Mouse (Mus musculus): ENCODE measurements around the gene Sppl3. TPM values are rescaled to one million over a fixed set of nuclear protein-coding genes. Genes with fewer than 3 reads are reported as not detected.

Sppl3 gene
- polyA plus RNA-seq, 1 experiment from 2014 or later, result 39.4 TPM

DNA sequence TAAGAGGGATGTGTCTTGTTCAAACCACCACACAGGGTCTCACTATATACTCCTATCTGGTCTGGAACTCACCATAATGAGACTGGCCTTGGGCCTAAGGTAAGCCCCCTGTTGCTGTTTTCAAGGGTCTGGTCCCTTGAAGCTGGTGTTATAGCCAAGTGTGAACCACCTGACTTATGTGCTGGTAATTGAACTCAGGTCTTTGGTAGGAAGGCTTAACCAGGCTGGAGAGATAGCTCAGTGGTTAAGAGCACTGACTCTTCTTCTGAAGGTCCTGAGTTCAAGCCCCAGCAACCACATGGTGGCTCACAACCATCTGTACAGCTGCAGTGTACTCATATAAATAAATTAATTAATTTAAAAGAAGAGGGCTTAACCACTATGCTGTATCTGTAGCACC is 34.0 kb upstream of the Sppl3 start:
- Histone ChIP-seq H3K9ac (ENCODE audit: low read depth, low read length) (no peak overlapping the region), H3K4me1 (replicated peaks; ENCODE audit: insufficient read depth, low read length) (no peaks in the 10 kb centered on the region), H3K4me2 (ENCODE audit: low read length) (no peak overlapping the region), H3K36me3 (ENCODE audit: insufficient read depth, low read length) (no peaks in the 10 kb centered on the region), H3K27me3 (ENCODE audit: insufficient read depth, low read length) (no peaks in the 10 kb centered on the region), H3K27ac (no peak overlapping the region), H3K9me3 (replicated peaks; ENCODE audit: low read length) (no peaks in the 10 kb centered on the region), H3K4me3 (replicated peaks; ENCODE audit: low read depth, low read length) (no peak overlapping the region)
- TF ChIP-seq CTCF (IDR thresholded peaks at IDR 0.05; ENCODE audit: low read depth), result no peak
- no peak for ATAC-seq (replicated peaks; ENCODE audit: low FRiP score, low read depth)
- no peak for DNase-seq (ENCODE audit: low spot score)

DNA sequence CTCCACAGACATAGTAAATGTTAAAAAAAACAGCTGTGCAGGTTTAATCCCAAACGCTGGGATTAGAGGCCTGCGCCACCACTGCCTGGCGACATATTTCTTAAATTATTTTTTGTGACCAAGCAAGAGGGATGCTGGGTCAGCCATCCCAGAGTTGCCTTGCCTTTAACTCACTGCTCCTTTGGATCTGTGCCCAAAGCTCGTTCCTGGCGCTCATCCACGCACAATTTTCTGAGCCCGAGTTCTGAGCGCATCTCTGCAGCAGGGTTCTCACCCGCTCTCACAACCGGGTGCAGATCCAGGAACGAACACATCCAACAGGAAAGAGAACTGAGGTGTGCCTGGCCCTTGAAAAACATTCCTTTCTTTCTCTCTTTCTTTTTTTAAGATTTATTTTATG is 32.5 kb upstream of the Sppl3 start:
- no peak for DNase-seq (ENCODE audit: low spot score)
- Histone ChIP-seq H3K27me3 (ENCODE audit: insufficient read depth, low read length) (no peaks in the 10 kb centered on the region), H3K27ac (no peak overlapping the region), H3K4me3 (replicated peaks; ENCODE audit: low read depth, low read length) (no peak overlapping the region), H3K4me1 (replicated peaks; ENCODE audit: insufficient read depth, low read length) (no peaks in the 10 kb centered on the region), H3K36me3 (ENCODE audit: insufficient read depth, low read length) (no peaks in the 10 kb centered on the region), H3K9ac (ENCODE audit: low read depth, low read length) (no peak overlapping the region), H3K9me3 (replicated peaks; ENCODE audit: low read length) (no peaks in the 10 kb centered on the region), H3K4me2 (ENCODE audit: low read length) (no peak overlapping the region)
- TF ChIP-seq CTCF (IDR thresholded peaks at IDR 0.05; ENCODE audit: low read depth), result no peak
- ATAC-seq (replicated peaks; ENCODE audit: low FRiP score, low read depth), result no peak
- WGBS, result 64% methylated on average over 11 of the region's 11 CpGs

DNA sequence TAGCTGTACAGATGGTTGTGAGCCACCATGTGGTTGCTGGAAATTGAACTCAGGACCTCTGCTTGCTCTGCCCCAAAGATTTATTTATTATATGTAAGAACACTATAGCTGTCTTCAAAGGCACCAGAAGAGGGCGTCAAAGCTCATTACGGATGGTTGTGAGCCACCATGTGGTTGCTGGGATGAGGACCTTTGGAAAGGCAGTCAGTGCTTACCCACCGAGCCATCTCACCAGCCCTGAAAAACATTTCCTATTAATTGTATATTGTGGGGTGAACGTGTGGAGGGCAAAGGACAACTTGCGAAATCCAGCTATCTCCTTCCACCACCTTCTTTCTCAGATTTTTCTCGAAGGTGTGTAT is 32.1 kb upstream of the Sppl3 start:
- Histone ChIP-seq H3K36me3 (ENCODE audit: insufficient read depth, low read length) (no peaks in the 10 kb centered on the region), H3K4me1 (replicated peaks; ENCODE audit: insufficient read depth, low read length) (no peaks in the 10 kb centered on the region), H3K4me2 (ENCODE audit: low read length) (peak overlapping the region; percentile 70), H3K9me3 (replicated peaks; ENCODE audit: low read length) (no peaks in the 10 kb centered on the region), H3K27ac (no peak overlapping the region), H3K27me3 (ENCODE audit: insufficient read depth, low read length) (no peaks in the 10 kb centered on the region), H3K9ac (ENCODE audit: low read depth, low read length) (no peak overlapping the region), H3K4me3 (replicated peaks; ENCODE audit: low read depth, low read length) (no peak overlapping the region)
- DNase-seq (ENCODE audit: low spot score) (peak; percentile 61), ATAC-seq (replicated peaks; ENCODE audit: low FRiP score, low read depth) (peak; percentile 43; the same call in 1 of the 2 replicates)
- TF ChIP-seq CTCF (IDR thresholded peaks at IDR 0.05; ENCODE audit: low read depth), result no peak; the same call in 1 of the 2 replicates
- WGBS, result 7% methylated on average over 6 of the region's 6 CpGs

DNA sequence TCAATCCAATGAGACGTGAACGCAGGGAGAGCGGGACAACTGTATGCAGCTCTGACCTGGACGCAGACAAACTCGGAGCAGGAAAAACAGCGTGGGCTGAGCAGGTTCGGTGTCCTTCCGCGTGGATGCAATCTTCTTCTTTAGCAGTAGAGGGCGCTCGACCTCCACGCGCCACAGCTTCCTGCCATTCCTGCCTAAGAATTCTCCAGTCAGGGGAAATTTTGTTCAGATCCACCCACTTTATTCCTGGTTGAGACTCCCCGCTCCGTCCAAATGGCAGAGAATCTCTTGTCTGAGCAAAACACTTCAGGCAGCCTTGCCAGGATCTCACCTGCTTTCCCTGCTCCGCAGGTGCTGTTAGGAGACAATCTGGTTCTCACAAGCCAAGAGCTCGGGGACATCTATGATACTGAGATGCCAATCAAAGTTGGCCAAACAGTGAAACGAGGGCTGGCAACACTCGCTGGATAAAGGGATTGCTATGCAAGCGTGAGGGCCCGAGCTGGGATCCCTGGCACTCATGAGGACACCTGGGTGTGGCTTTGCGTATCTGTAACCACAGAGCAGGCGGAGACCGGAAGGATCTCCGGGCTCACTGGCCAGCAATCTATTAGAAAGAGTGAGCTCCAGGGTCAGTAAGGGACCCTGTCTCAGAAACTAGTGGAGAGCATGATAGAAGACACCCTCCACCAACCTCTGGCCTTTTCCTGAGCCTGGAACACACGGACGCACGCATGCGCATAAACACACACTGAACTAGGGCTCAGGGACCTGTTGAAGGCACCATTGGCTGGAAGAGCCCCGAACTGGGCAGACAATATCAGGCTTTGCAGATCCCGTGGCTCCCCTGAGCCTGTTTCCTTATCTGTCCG is 31.5 kb upstream of the Sppl3 start:
- Histone ChIP-seq H3K9ac (ENCODE audit: low read depth, low read length) (peak overlapping the region; percentile 25; the same call in 1 of the 2 replicates), H3K4me3 (replicated peaks; ENCODE audit: low read depth, low read length) (peak overlapping the region; percentile 32), H3K27ac (0 out of 2 replicates have a peak overlapping the region, but pooled peaks have one; percentile 26), H3K4me2 (ENCODE audit: low read length) (peak overlapping the region; percentile 70), H3K27me3 (ENCODE audit: insufficient read depth, low read length) (no peaks in the 10 kb centered on the region), H3K9me3 (replicated peaks; ENCODE audit: low read length) (no peaks in the 10 kb centered on the region), H3K4me1 (replicated peaks; ENCODE audit: insufficient read depth, low read length) (no peaks in the 10 kb centered on the region), H3K36me3 (ENCODE audit: insufficient read depth, low read length) (no peaks in the 10 kb centered on the region)
- 6% methylated on average over 32 of the region's 32 CpGs for WGBS
- peak; percentile 96 for TF ChIP-seq CTCF (IDR thresholded peaks at IDR 0.05; ENCODE audit: low read depth)
- DNase-seq (ENCODE audit: low spot score) (peak; percentile 91), ATAC-seq (replicated peaks; ENCODE audit: low FRiP score, low read depth) (peak; percentile 29)

DNA sequence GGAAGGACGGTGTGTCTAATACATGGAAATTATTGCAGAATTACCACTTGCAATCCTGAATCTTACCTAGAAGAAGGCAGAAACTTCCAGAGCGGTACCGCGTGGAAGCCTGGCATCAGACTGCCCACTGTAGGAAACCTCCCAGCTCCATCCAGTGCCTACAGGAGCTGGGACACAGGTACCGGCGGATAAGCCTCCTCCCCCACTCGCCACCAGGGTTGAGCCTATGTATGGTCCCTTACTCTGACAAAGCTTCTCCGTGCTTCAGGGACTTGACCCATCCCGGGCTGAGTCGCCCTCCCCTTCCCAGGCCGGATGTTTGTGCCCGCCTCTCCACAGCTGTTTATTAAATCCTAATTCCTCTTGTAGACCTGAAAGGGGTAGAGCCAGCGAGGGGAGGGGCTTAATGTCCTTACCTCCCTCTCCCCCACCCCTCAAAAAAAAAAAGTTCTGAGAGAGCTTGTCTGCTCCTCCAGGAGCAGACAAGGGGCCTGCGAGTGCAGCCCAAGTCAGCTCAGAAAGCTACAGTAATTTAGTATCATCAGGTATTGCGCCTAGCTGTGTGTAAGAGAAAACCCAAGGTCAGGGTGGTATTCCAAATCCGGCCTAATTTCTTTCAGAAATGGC is 30.7 kb upstream of the Sppl3 start:
- H3K27ac ChIP-seq, result no peak overlapping the region
- DNase-seq (ENCODE audit: low spot score), result no peak

DNA sequence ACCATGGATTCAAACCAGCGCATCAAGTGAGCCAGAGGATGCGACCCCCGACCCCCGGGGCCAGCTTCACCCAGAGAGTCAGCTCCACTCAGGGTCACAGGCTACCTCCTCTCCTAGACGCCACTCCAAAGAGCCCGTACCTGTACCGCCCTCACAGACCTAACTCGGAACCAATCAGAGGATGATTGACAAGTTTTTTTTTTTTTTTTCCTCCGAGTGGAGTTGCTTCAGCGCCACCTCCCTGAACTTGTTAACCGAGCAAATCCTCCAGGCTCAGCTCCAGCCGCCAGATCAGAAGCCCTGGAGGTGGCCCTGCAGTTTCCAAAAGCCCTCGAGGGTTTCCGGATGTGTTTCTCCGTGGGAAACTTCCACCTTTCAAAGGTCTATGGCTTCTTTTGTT is 28.9 kb upstream of the Sppl3 start:
- Histone ChIP-seq H3K4me3 (replicated peaks; ENCODE audit: low read depth, low read length) (no peak overlapping the region), H3K27ac (no peak overlapping the region), H3K9ac (ENCODE audit: low read depth, low read length) (no peak overlapping the region), H3K9me3 (replicated peaks; ENCODE audit: low read length) (no peaks in the 10 kb centered on the region), H3K4me1 (replicated peaks; ENCODE audit: insufficient read depth, low read length) (no peaks in the 10 kb centered on the region), H3K27me3 (ENCODE audit: insufficient read depth, low read length) (no peaks in the 10 kb centered on the region), H3K36me3 (ENCODE audit: insufficient read depth, low read length) (no peaks in the 10 kb centered on the region), H3K4me2 (ENCODE audit: low read length) (no peak overlapping the region)
- no peak for TF ChIP-seq CTCF (IDR thresholded peaks at IDR 0.05; ENCODE audit: low read depth)
- 67% methylated on average over 15 of the region's 15 CpGs for WGBS
- ATAC-seq (replicated peaks; ENCODE audit: low FRiP score, low read depth) (no peak), DNase-seq (ENCODE audit: low spot score) (no peak)

More for the DNA sequence above, 30.7 kb upstream of the Sppl3 start:
- no peaks in the 10 kb centered on the region for H3K4me1 ChIP-seq (replicated peaks; ENCODE audit: insufficient read depth, low read length)
- TF ChIP-seq CTCF (IDR thresholded peaks at IDR 0.05; ENCODE audit: low read depth), result no peak
- H3K9me3 ChIP-seq (replicated peaks; ENCODE audit: low read length), result no peaks in the 10 kb centered on the region
- ATAC-seq (replicated peaks; ENCODE audit: low FRiP score, low read depth), result no peak; the same call in 1 of the 2 replicates
- H3K4me2 ChIP-seq (ENCODE audit: low read length), result peak overlapping the region; percentile 70
- H3K36me3 ChIP-seq (ENCODE audit: insufficient read depth, low read length), result no peaks in the 10 kb centered on the region
- H3K9ac ChIP-seq (ENCODE audit: low read depth, low read length), result 0 out of 2 replicates have a peak overlapping the region, but pooled peaks have one; percentile 25
- H3K27me3 ChIP-seq (ENCODE audit: insufficient read depth, low read length), result no peaks in the 10 kb centered on the region
- peak overlapping the region; percentile 32 for H3K4me3 ChIP-seq (replicated peaks; ENCODE audit: low read depth, low read length)
- WGBS, result 27% methylated on average over 16 of the region's 16 CpGs

Measured in kidney, postnatal 0 days (tissue).